Mouse (Mus musculus) left cerebral cortex, postnatal 10 days (tissue): ENCODE measurements at regions not wholly inside any gene's neighbourhood (a gene's known extent, or its start where the extent isn't known, plus 50 kb on each side); places are given as distances from the start of the nearest gene placed in this dataset.

Source experiments
- DNase-seq, 2 experiments: peaks; one replicate each; pipeline ENCODE4 v3.0.0; 2021 to 2022; ENCODE audit warnings: low spot score in 2 of 2, mixed read lengths in 1 of 2; ENCODE audit errors: extremely low spot score in 1 of 2
- intact Hi-C: fragments of 180-260 bp; cut with DNase I; formaldehyde crosslinking; loops from one replicate; pipeline ENCODE4 v1.15.1; 2025

DNA sequence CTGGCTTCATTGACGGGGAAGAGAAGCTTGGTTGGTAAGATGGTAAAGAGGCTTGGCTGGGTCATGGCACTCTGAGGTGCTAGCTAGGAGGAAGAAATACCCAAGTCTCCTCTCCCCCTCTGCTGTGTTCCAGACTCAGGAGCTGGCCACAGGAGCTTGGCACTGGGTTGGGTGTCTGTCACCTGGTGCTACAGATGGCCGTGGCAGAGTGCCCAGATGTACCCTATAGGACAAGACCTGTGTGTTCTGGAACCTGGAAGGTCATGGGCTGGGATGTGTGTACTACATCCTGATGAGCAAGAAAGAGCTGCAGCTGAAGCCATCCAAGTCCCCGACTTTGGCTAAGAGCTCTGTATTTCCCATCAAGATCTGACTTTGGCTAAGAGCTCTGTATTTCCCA lies 72.4 kb downstream of the Nupl2 start:
- intact Hi-C loops, result no loop called here
- no peak for DNase-seq

- intact Hi-C loops, result no loop called here
Measured at GRCm38 (mm10) chr5:24239006-24239405, 74.2 kb downstream of the Nupl2 start.

DNA sequence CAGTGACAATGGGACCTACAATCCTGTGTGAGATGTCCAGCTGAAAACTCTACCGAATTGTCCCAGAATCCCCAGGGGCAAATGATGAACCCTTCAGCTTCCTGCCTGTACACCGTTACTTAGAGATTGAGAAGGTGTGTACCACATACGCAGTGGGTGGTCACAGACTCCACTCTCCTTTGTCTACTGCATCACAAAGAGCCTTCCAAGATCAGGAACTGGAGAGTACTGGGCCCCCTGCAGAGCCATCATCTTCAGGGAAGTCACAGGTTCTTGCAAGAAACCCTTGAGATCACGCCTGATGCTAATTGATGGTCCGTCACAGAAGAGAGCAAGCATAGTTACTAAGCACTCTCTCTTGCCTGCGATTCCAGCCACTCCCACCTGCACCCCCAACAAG lies 79.4 kb downstream of the Nupl2 start:
- intact Hi-C loops, result no loop called here
- no peak for DNase-seq

More at GRCm38 (mm10) chr5:24239006-24239405, 74.2 kb downstream of the Nupl2 start:
- DNase-seq, result no peak

GRCm38 (mm10) chr5:24255421-24255820 lies 90.7 kb downstream of the Nupl2 start:
- peak in 1 of 2 experiments; percentile 31 for DNase-seq
- intact Hi-C loops, result no loop called here

DNA sequence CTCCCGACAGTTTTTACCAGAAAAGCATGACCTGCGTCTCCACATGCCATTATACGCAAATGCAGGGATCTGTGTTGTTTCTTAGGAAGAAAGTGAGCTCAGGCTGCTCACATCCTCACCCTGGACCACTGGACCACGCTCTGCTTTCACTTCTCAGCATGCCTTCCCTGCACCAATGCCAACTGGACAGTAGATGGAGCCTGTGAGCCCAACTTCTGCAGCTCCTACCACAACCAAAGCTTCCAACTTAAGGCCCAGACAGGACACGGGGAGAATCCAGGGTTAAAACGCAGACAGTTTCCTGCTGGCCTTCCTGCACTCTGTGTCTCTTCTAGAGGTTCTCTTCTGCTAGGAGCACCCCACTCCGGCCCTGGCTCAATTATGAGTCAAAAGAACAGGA lies 90.3 kb downstream of the Kcnh2 start:
- intact Hi-C loops, result no loop called here

GRCm38 (mm10) chr5:24262146-24262545 lies 89.3 kb downstream of the Kcnh2 start:
- DNase-seq, result peak in 1 of 2 experiments; percentile 31
- intact Hi-C loops, result no loop called here

More for the DNA sequence above, 90.3 kb downstream of the Kcnh2 start:
- DNase-seq, result peak; percentile 62 to 77

DNA sequence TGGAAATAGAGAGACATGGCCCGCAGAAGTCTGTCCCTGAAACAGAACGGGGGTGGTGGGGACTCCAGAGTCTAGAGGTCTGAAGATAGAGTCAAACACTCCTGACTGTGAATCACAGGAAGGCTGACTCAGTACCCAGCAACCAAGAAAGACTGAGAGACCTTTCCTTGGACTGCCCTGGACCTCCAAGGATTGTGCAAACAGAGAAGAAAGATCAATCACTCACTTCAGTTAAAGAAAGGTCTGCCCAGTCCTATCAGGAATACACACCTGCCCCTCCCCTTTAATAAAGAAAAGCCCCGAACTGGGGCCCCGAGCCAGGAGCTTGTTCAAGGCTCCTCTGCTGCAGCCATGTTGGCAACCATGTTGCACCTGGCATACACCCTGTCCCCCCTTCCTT lies 87.3 kb downstream of the Kcnh2 start:
- intact Hi-C loops, result no loop called here
- DNase-seq, result no peak

GRCm38 (mm10) chr5:24265431-24265830 lies 86.0 kb downstream of the Kcnh2 start:
- intact Hi-C loops, result no loop called here
- no peak for DNase-seq

DNA sequence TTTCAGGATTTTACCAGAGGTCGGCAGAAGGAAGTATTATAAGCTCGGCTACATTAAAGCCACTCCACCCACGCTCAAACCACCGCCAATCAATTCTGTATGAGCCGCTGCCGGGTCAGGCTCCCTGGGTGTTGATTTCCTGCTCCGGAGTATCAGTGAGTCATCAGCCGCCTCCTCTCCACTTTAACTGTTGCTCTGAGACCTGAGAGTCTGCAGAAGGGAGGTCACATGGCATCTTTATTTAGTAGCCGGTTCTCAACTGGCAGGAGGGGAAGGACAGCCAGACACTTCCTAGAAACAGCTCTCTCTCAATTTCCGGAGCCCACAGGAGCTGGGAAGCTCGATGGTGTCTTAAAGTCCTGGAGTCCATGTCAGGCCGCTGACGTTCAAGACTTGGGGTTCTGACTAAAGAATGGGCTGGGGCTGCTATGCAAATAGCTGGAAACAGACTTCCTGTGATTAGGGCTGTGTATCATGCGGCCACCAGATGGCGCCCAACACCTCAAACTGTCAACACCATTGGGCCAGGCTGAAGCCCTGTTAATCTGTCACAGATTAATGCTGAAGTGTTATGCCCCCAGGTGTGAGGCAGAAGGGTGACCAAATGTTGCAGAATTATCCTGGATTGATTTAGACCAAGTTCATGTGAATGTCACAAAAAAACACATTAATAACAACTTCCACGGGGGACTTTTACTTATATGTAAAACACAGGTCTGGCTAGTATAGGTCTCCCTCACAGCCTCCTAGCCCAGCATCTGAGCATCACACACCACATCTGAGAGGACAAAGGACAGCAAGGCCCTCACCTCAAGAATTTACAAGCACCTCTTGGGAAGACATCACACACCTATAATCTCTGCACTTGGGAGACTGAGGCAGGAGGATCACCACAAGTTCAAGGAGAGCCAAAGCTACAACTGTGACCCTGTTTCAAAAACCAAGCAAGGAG lies 84.8 kb downstream of the Kcnh2 start:
- DNase-seq, result peak; percentile 71 to 80
- intact Hi-C loops, result loop anchor here (2.0 kb wide), 1 partner anchor 94 kb away; no protein-coding TSS in a partner anchor
